Mouse (Mus musculus) activated CD4-positive, CD25-positive, alpha-beta regulatory T cell (primary cell): ENCODE data around the gene Fastk. TPM values are rescaled to one million over a fixed set of nuclear protein-coding genes. Genes with fewer than 3 reads are reported as not detected.

Source experiments
- polyA plus RNA-seq, 2 experiments: library from polyadenylated mRNA; unstranded; fragments of 100-300 nt; shearing (Covaris generic); gene quantifications; one replicate each; pipeline ENCODE4 v1.2.1; 2017

Gene Fastk
- polyA plus RNA-seq: 100 to 1,000 TPM; 103 to 108 TPM

DNA sequence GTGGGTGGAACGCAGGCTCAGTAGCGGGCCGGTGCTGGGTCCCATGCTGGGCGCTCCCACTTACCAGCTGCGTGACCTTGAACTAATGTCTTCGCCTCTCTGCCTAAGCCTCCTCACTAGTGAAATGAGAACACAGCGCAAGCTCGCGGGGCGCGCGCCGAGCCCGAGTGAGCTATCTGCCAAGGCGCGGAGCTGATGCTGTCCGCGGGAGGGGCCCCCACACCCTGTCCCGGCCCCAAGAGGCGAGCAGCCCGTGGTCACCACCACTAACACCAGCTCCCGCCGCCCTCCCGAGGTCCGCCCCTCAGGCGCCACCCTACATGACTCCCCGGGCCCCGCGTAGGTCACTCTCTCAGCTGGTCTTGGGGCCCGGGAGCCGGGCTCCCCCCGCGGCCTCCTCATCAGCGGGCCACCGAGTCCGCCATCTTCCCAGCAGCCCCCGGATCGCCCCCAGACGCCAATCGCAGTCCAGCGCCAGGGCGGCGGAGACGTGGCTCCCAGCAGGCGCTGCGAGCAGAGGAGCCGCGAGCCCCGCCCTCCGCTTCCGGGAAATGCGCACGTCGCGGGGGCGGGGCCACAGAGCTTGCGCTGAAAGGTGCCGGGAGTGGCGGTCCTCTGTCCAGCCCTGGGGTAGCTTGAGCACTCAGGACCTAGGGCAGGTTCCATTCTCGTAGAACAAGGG is at the start of gene Fastk:
Gene Fastk (minus strand): TSS at position 542 of the 682 bp plus-strand sequence.

DNA sequence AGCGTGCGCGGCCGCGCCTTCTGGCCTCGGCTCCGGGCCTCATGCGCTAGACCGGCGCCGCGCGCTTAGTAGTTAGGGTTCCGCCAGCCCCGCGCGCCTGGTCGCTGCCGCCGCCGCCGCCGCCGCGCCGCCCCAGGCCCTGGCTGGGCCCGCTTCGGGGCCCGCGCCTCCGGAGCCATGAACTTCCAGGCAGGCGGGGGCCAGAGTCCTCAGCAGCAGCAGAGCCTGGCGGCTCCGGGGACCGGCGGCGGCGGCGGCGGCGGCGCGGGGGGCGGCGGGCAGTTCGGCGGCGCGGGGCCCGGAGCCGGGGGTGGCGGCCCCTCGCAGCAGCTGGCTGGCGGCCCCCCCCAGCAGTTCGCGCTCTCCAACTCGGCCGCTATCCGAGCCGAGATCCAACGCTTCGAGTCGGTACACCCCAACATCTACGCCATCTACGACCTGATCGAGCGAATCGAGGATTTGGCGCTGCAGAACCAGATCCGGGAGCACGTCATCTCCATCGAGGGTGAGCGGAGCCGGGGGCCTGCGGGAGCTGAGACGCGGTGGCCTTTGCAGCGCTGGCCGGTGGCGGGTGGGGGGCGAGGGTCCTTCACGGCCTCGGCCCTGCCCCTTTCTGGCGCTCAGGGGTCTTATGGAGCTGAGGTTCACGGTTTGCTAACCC is 7.1 kb upstream of the Fastk start, which contains the start of gene Agap3:
Gene Agap3 (plus strand): TSS at position 148 of the 661 bp plus-strand sequence.

DNA sequence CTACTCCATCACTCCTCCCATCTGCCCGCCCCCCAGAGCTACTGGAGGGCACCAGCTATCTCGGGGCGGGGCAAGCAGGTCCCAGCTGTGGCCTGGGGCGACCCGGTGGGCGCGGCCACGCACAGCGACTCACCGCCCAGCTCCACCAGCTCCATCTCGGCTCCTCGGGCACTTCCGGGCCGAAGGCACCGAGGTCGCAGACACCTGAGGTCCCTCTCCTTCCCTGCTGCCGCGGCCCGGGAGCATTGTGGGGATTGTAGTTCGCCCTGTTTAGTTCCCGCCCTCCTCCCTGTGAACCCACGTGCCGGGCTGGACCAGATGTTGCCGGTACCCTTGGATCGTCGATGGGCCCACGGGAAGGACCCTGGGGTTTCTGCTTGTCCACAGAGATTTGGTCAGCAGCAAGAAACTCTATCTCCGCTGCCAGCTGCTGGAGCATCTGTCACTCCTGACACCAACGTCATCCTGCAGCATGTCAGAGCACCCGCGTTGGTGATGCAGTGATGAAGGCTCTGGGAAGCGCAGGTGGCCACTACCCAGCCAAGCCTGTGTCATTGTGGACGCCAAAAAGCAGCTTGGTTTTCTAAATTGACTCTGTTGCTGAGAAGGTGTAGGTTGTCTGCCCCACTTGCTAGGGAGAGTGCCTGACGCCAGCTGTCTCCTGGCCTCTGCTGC is 2.7 kb upstream of the Fastk start, which contains the start of gene Tmub1:
Gene Tmub1 (minus strand): TSS at position 231 of the 675 bp plus-strand sequence.

DNA sequence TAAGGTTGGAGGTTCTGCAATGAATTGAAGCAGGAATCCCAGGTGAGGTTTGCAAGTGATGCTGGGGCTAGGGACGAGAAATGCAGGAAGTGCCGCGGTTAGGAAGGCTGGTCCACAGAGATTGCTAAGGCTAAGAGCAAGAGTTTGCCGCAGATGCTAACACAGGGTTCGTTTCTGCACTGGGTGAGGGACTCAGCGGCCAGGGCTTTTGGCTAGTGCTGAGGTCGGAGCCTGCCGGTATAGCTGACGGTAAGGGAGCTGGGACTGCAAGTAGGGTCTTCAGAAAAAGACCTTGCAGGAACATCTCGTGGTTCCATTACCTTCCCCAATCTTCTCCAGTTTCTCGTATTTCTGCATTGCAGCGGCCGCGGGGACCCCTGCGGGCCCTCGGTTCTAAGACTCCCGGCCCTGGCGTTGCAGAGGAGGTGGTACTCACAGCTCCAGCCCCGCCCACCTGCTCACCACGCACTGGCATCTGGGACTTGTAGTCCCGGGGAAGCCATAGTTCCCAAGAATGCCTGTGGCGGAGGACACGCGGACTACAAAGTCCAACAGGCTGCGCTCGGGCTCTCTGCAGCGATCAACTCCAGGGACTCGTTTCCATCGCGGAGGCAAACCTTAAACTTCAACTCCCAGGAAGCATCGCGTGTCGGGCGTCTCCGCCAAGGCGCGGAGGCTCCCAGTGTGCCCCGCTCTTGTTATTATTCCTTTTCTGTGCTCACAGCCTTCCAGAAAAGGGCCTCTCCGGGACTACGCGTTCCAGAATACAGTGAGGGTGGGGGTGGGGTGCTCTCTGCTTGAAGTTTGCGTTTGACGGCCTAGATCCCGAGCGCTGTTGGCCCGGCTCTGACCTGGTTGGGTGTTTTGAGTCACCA is 21.7 kb downstream of the Fastk start, which contains the start of the genes Cdk5 and Slc4a2:
Gene Cdk5 (minus strand): TSS at position 402 of the 875 bp plus-strand sequence.
Gene Slc4a2 (plus strand): TSS at position 709 of the 875 bp plus-strand sequence.

DNA sequence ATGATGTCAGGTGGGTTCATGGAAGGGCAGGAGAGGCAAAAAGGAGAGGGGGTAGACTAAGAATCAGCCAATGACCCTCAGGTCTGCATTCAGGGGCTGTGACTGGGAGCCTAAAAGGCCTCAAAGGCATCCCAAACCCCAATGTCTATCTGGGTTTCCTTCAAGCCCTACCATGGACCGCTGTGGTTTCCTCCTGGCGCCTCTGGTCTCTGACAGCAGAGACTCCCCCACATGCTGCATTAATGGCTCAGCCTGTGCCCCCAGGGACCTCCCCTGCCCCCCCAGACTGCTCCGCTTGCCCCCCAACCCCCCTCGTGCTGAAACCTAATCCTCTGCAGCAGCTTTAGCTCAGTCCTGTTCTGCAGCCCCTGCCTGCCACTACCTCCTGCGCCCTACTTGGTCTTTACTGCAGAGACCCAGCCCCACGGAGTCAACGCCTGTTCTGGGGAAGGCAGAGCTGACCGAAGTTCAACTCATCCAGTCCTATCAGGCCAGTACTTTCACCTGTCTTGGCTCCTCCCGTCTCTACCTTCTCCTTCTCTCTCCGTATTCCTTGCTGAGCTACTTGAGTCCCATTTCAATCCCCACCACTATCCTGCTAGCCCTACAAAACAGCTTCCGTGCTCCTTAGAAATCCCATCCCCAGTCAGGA is 31.9 kb downstream of the Fastk start, which contains the start of gene Asic3:
Gene Asic3 (plus strand): TSS at position 351 of the 652 bp plus-strand sequence.

DNA sequence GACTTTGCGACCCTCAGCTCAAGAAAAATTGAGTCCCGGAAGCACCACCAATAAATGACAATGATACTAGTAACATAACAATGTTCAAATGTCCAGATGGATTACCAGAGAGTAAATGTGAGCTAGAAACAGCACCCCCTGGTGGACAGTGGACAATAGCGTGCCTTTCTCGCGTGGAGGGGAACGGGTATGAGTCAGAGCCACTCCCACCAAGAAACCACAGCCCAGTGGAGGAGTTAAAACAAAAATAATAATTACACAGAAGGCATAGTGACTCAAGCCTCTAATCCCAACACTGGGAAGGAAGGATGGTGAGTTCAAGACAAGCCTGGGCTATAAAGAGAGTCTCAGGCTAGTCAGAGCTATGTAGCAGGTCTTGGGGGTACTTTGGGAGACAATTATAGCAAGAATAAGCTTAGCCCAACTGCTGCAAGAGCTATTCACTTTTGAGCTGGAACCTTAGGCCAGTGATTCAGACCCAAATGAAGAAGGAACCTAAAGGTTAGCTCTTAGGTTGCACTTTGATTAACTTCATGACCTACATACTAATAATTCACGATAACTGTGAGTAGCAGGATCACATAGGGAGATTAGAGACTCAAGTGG is 51.6 kb downstream of the Fastk start, which contains the start of gene Abcb8:
Gene Abcb8 (plus strand): TSS at position 272 of the 606 bp plus-strand sequence.

DNA sequence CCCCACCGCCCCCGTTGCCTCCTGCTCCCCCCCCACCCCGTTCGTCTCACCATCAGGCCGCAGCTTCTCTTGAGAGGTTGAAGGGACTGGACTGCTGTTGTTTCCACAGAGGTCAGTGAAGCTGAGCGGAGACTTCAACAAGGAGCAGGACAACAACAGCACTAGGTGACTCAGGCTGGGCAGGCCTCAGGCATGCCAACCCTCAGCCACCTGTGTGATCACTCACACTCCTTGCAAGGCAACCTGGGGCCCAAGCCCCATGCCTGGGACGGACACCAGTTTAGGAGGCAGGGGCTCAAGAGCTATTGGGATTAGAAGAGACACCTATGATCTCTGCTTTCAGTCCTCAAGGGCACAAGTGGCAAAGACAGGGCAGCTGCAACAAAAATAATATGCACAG is 53.2 kb downstream of the Fastk start, which contains the start of gene Atg9b:
Gene Atg9b (minus strand): TSS at position 280 of the 400 bp plus-strand sequence.

Other genes with a start within 250 kb of the Fastk start
- 1 to 10 TPM; 2.1 to 3.2 TPM for gene Kcnh2, start 93.7 kb downstream of the Fastk start, polyA plus RNA-seq
- under 1 TPM; 0.14 to 0.27 TPM for gene Nos3, start 80.5 kb downstream of the Fastk start, polyA plus RNA-seq
- 1 to 10 TPM in 1 of 2 experiments, under 1 TPM in 1; 1.00 to 1.1 TPM for gene Atg9b, start 53.1 kb downstream of the Fastk start, polyA plus RNA-seq
- 10 to 100 TPM; 21.5 to 24.9 TPM for gene Abcb8, start 51.6 kb downstream of the Fastk start, polyA plus RNA-seq
- not detected for gene Asic3, start 31.9 kb downstream of the Fastk start, polyA plus RNA-seq
- 100 to 1,000 TPM in 1 of 2 experiments, 10 to 100 TPM in 1; 83.9 to 101 TPM for gene Cdk5, start 21.8 kb downstream of the Fastk start, polyA plus RNA-seq
- gene Slc4a2, start 21.4 kb downstream of the Fastk start, polyA plus RNA-seq: 10 to 100 TPM; 22.6 to 29.7 TPM
- gene Tmub1, start 2.6 kb upstream of the Fastk start, polyA plus RNA-seq: 10 to 100 TPM; 56.9 to 63.6 TPM
- 10 to 100 TPM; 39.7 to 47.0 TPM for gene Agap3, start 6.9 kb upstream of the Fastk start, polyA plus RNA-seq
- gene Gbx1, start 81.9 kb upstream of the Fastk start, polyA plus RNA-seq: under 1 TPM in 1 of 2 experiments, not detected in 1; 0.05 TPM
- under 1 TPM in 1 of 2 experiments, not detected in 1; 0.07 TPM for gene Asb10, start 95.7 kb upstream of the Fastk start, polyA plus RNA-seq
- not detected for gene 4931409K22Rik, start 111.5 kb upstream of the Fastk start, polyA plus RNA-seq
- 10 to 100 TPM; 62.4 to 65.3 TPM for gene Abcf2, start 132.2 kb upstream of the Fastk start, polyA plus RNA-seq
- gene Chpf2, start 141.5 kb upstream of the Fastk start, polyA plus RNA-seq: 10 to 100 TPM; 23.6 to 33.5 TPM
- gene Smarcd3, start 179.1 kb upstream of the Fastk start, polyA plus RNA-seq: 1 to 10 TPM; 1.0 to 4.9 TPM
- 10 to 100 TPM; 73.9 to 80.8 TPM for gene Nub1, start 240.2 kb upstream of the Fastk start, polyA plus RNA-seq